Comparison of ENCODE assay signal across 14 mouse cellular contexts in the genomic region with DNA sequence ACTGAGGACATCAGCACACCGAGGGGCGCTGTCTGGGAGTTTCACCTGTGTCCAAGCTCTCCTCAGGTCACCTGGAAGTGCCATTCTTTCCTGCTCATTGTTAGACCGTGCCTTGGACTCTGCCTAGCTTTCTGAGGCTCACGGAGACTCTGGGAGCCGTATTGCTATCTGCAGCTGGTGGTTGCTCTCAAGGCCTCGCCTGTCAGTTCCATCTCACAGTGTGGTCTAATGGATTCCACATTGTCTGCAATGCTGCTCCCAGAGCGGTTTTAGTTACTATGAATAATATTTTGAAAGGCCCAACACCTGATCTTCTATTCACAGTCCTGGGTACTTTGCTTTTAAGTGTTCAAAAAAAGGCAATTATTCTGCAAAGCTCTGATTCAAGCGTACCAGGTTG.
DNase-seq lines count a peak whose midpoint lies in the region; ATAC-seq and TF ChIP-seq lines count a peak whose summit lies in the region.
"Had no signal": no experiment of that assay in that cellular context is flagged by ENCODE, and none has a peak within 500 bp of the region (broad histone marks: within the 10 kb centered on the region; RNA-seq: fewer than 3 reads in every experiment).

No protein-coding gene starts in this region.

- peak; percentile 38 for DNase-seq in adrenal gland, adult 2 months
- no peak for DNase-seq in adrenal gland, postnatal 10 days
- DNase-seq in stomach, postnatal 0 days (ENCODE audit: low spot score), result no peak
- DNase-seq in kidney, adult 18-20 months, result no peak
- DNase-seq in frontal cortex, adult 2 months (ENCODE audit: extremely low spot score in 1 of 2, low spot score in 1 of 2), result no peak
- DNase-seq: cerebellum, postnatal 10 days; thymus, postnatal 25 days had no signal

- H3K4me1 ChIP-seq in intestine, embryonic 16.5 days (ENCODE audit: control insufficient read depth, insufficient read depth, low read length), result no peaks in the 10 kb centered on the region
- no peaks in the 10 kb centered on the region for H3K4me1 ChIP-seq in intestine, postnatal 0 days (replicated peaks; ENCODE audit: control insufficient read depth, insufficient read depth, low read length)
- no peaks in the 10 kb centered on the region for H3K4me1 ChIP-seq in stomach, embryonic 15.5 days
- no peaks in the 10 kb centered on the region for H3K4me1 ChIP-seq in stomach, postnatal 0 days (replicated peaks; ENCODE audit: control insufficient read depth, insufficient read depth)
- H3K4me1 ChIP-seq: neural tube, embryonic 12.5 days had no signal

- no peak overlapping the region for H3K4me3 ChIP-seq in intestine, embryonic 16.5 days (ENCODE audit: low read length)
- H3K4me3 ChIP-seq in intestine, postnatal 0 days (ENCODE audit: low read depth, low read length), result no peak overlapping the region
- no peak overlapping the region for H3K4me3 ChIP-seq in stomach, embryonic 15.5 days (replicated peaks)
- no peak overlapping the region for H3K4me3 ChIP-seq in stomach, postnatal 0 days (ENCODE audit: low read depth, low read length)
- H3K4me3 ChIP-seq: neural tube, embryonic 12.5 days had no signal

- WGBS in intestine, embryonic 16.5 days, result 69% methylated on average over 8 of the region's 8 CpGs
- 70% methylated on average over 8 of the region's 8 CpGs for WGBS in intestine, postnatal 0 days
- WGBS in stomach, embryonic 15.5 days, result 55% methylated on average over 8 of the region's 8 CpGs
- 57% methylated on average over 8 of the region's 8 CpGs for WGBS in stomach, postnatal 0 days

- no peak for TF ChIP-seq CTCF in intestine, postnatal 0 days (IDR thresholded peaks at IDR 0.05; ENCODE audit: low read depth)
- TF ChIP-seq CTCF in stomach, postnatal 0 days (IDR thresholded peaks at IDR 0.05; ENCODE audit: low read depth), result no peak

- H3K4me2 ChIP-seq in intestine, embryonic 16.5 days (ENCODE audit: low read depth, low read length), result no peak overlapping the region
- no peak overlapping the region for H3K4me2 ChIP-seq in intestine, postnatal 0 days (replicated peaks; ENCODE audit: low read depth)
- H3K4me2 ChIP-seq in stomach, embryonic 15.5 days, result no peak overlapping the region
- H3K4me2 ChIP-seq in stomach, postnatal 0 days (replicated peaks; ENCODE audit: low read depth), result no peak overlapping the region
- H3K4me2 ChIP-seq: liver, embryonic 11.5 days; midbrain, embryonic 11.5 days; neural tube, embryonic 12.5 days had no signal

- no peaks in the 10 kb centered on the region for H3K9me3 ChIP-seq in intestine, embryonic 16.5 days (ENCODE audit: control insufficient read depth, low read length)
- H3K9me3 ChIP-seq in intestine, postnatal 0 days (ENCODE audit: control insufficient read depth), result no peaks in the 10 kb centered on the region
- no peaks in the 10 kb centered on the region for H3K9me3 ChIP-seq in stomach, embryonic 15.5 days
- no peaks in the 10 kb centered on the region for H3K9me3 ChIP-seq in stomach, postnatal 0 days (ENCODE audit: control insufficient read depth, low read length)
- H3K9me3 ChIP-seq: neural tube, embryonic 12.5 days had no signal

- no peak overlapping the region for H3K27ac ChIP-seq in intestine, embryonic 16.5 days (ENCODE audit: low read length)
- H3K27ac ChIP-seq in intestine, postnatal 0 days (ENCODE audit: low read depth, low read length), result no peak overlapping the region
- no peak overlapping the region for H3K27ac ChIP-seq in stomach, embryonic 15.5 days
- no peak overlapping the region for H3K27ac ChIP-seq in stomach, postnatal 0 days (replicated peaks)
- H3K27ac ChIP-seq: neural tube, embryonic 12.5 days had no signal

- no peaks in the 10 kb centered on the region for H3K27me3 ChIP-seq in intestine, embryonic 16.5 days (replicated peaks; ENCODE audit: control insufficient read depth, insufficient read depth, low read length)
- H3K27me3 ChIP-seq in intestine, postnatal 0 days (replicated peaks; ENCODE audit: control insufficient read depth, insufficient read depth, low read length), result no peaks in the 10 kb centered on the region
- H3K27me3 ChIP-seq in stomach, embryonic 15.5 days (replicated peaks), result no peaks in the 10 kb centered on the region
- H3K27me3 ChIP-seq in stomach, postnatal 0 days (ENCODE audit: control insufficient read depth, insufficient read depth, low read length), result no peaks in the 10 kb centered on the region
- H3K27me3 ChIP-seq: neural tube, embryonic 12.5 days had no signal

- no peak for TF ChIP-seq EP300 in stomach, postnatal 0 days (optimal IDR thresholded peaks at IDR 0.05)

- 0 out of 2 replicates have a peak, but pooled peaks have one; percentile 40 for ATAC-seq in intestine, embryonic 16.5 days
- ATAC-seq in intestine, postnatal 0 days, result no peak
- peak; percentile 66; the same call in 1 of the 2 replicates for ATAC-seq in stomach, embryonic 15.5 days (ENCODE audit: insufficient read depth, low FRiP score, low read depth)
- no peak for ATAC-seq in stomach, postnatal 0 days (ENCODE audit: low FRiP score, low TSS enrichment)
- ATAC-seq: lung, postnatal 0 days had no signal

- no peak overlapping the region for H3K9ac ChIP-seq in intestine, embryonic 16.5 days (ENCODE audit: low read depth, low read length)
- no peak overlapping the region for H3K9ac ChIP-seq in intestine, postnatal 0 days (ENCODE audit: low read depth, low read length)
- no peak overlapping the region for H3K9ac ChIP-seq in stomach, embryonic 15.5 days
- no peak overlapping the region for H3K9ac ChIP-seq in stomach, postnatal 0 days (ENCODE audit: low read length)
- H3K9ac ChIP-seq: neural tube, embryonic 12.5 days had no signal

- no peaks in the 10 kb centered on the region for H3K36me3 ChIP-seq in intestine, embryonic 16.5 days (ENCODE audit: control insufficient read depth, insufficient read depth, low read length)
- no peaks in the 10 kb centered on the region for H3K36me3 ChIP-seq in intestine, postnatal 0 days (ENCODE audit: control insufficient read depth, insufficient read depth)
- no peaks in the 10 kb centered on the region for H3K36me3 ChIP-seq in stomach, embryonic 15.5 days
- no peaks in the 10 kb centered on the region for H3K36me3 ChIP-seq in stomach, postnatal 0 days (ENCODE audit: control insufficient read depth, insufficient read depth, low read length)
- H3K36me3 ChIP-seq: neural tube, embryonic 12.5 days had no signal

Comparison
In these comparisons a context has a peak if more than half of its experiments do, and no peak if none do; other contexts are left out.
1. ATAC-seq: peak in intestine, embryonic 16.5 days (single experiment) and stomach, embryonic 15.5 days (single experiment); none in intestine, postnatal 0 days (single experiment) and stomach, postnatal 0 days (single experiment).